ENCODE assay signal across 21 mouse cellular contexts in genomic region chr9:99182121-99182520, GRCm38 (mm10). TPM values are rescaled to one million over a fixed set of nuclear protein-coding genes. Genes with fewer than 3 reads are reported as not detected.
A peak's percentile ranks its signal among the peaks of the same experiment; 100 is the strongest.
DNase-seq lines count a peak whose midpoint lies in the region; ATAC-seq and TF ChIP-seq lines count a peak whose summit lies in the region.
"Had no signal": no experiment of that assay in that cellular context is flagged by ENCODE, and none has a peak within 500 bp of the region (broad histone marks: within the 10 kb centered on the region; RNA-seq: fewer than 3 reads in every experiment).

No protein-coding gene starts in this region.

- no peaks in the 10 kb centered on the region for H3K79me2 ChIP-seq in liver, adult 2 months (ENCODE audit: control insufficient read depth, insufficient read depth, low read length)

- TF ChIP-seq POLR2A in liver, adult 2 months (IDR thresholded peaks at IDR 0.05; ENCODE audit: extremely low read depth, insufficient read depth, low read length): no peak
- TF ChIP-seq POLR2A in kidney, adult 2 months (IDR thresholded peaks at IDR 0.05; ENCODE audit: low read depth, low read length): no peak

- no peak for ATAC-seq in activated CD4-positive, CD25-positive, alpha-beta regulatory T cell, adult 4 months
- ATAC-seq: forebrain, embryonic 14.5 days; hindbrain, postnatal 0 days; Patski had no signal

- no peak overlapping the region for H3K4me3 ChIP-seq in liver, adult 2 months (ENCODE audit: insufficient read depth, low read depth, low read length)
- H3K4me3 ChIP-seq in kidney, adult 2 months (ENCODE audit: insufficient read depth, low read depth, low read length): no peak overlapping the region
- H3K4me3 ChIP-seq in hindbrain, embryonic 10.5 days: no peak overlapping the region
- H3K4me3 ChIP-seq: midbrain, embryonic 12.5 days; neural tube, embryonic 12.5 days had no signal

- no peaks in the 10 kb centered on the region for H3K4me1 ChIP-seq in liver, adult 2 months (ENCODE audit: control insufficient read depth, insufficient read depth, low read length)
- no peaks in the 10 kb centered on the region for H3K4me1 ChIP-seq in kidney, adult 2 months (ENCODE audit: control insufficient read depth, insufficient read depth, low read length)
- H3K4me1 ChIP-seq in hindbrain, embryonic 10.5 days (replicated peaks): 0 out of 2 replicates have a peak, but pooled peaks cover 4% of the 10 kb centered on the region
- H3K4me1 ChIP-seq: neural tube, embryonic 12.5 days had no signal

- 83% methylated on average over 7 of the region's 7 CpGs for WGBS in liver, adult 2 months
- WGBS in kidney, adult 2 months: 79% methylated on average over 7 of the region's 7 CpGs
- 89% methylated on average over 7 of the region's 7 CpGs for WGBS in hindbrain, embryonic 10.5 days

- no peak for TF ChIP-seq CTCF in liver, adult 2 months (IDR thresholded peaks at IDR 0.05; ENCODE audit: low read depth, low read length)
- no peak for TF ChIP-seq CTCF in kidney, adult 2 months (conservative IDR thresholded peaks at IDR 0.05; ENCODE audit: insufficient read depth, insufficient read length, low read depth, low read length)

- peak; percentile 2 to 39 for DNase-seq in spleen, postnatal 36 days (ENCODE audit: low spot score in 2 of 2)
- DNase-seq in spleen, postnatal 14 days (ENCODE audit: low spot score in 2 of 2): no peak
- peak; percentile 30 for DNase-seq in liver, adult 2 months (ENCODE audit: extremely low read depth, low read depth, low spot score)
- peak; percentile 45 for DNase-seq in lung, postnatal 25 days (ENCODE audit: low spot score)
- DNase-seq in kidney, adult 2 months: no peak
- no peak for DNase-seq in hindbrain, embryonic 10.5 days (ENCODE audit: low spot score)
- no peak for DNase-seq in ovary, adult 18-20 months (ENCODE audit: low spot score)
- DNase-seq: cerebellum, postnatal 25 days; layer of hippocampus, postnatal 36 days had no signal

- H3K27me3 ChIP-seq in liver, adult 2 months (ENCODE audit: control insufficient read depth, insufficient read depth, low read length): no peaks in the 10 kb centered on the region
- H3K27me3 ChIP-seq in kidney, adult 2 months (replicated peaks; ENCODE audit: control insufficient read depth, insufficient read depth, low read length): no peaks in the 10 kb centered on the region
- H3K27me3 ChIP-seq in hindbrain, embryonic 10.5 days (ENCODE audit: insufficient read depth, poor library complexity, severe bottlenecking): no peaks in the 10 kb centered on the region
- H3K27me3 ChIP-seq: midbrain, embryonic 12.5 days; neural tube, embryonic 12.5 days; Patski had no signal

- H3K9ac ChIP-seq in liver, adult 2 months (ENCODE audit: low read depth, low read length): no peak overlapping the region
- H3K9ac ChIP-seq: midbrain, embryonic 12.5 days; neural tube, embryonic 12.5 days had no signal

- H3K9me3 ChIP-seq in hindbrain, embryonic 10.5 days: no peaks in the 10 kb centered on the region
- H3K9me3 ChIP-seq: midbrain, embryonic 12.5 days; neural tube, embryonic 12.5 days had no signal

- no peaks in the 10 kb centered on the region for H3K36me3 ChIP-seq in liver, adult 2 months (ENCODE audit: control insufficient read depth, insufficient read depth, low read length)
- H3K36me3 ChIP-seq in kidney, adult 2 months (ENCODE audit: control insufficient read depth, insufficient read depth, low read length): no peaks in the 10 kb centered on the region
- H3K36me3 ChIP-seq in hindbrain, embryonic 10.5 days: no peaks in the 10 kb centered on the region
- H3K36me3 ChIP-seq: midbrain, embryonic 12.5 days; neural tube, embryonic 12.5 days had no signal

- no peak overlapping the region for H3K27ac ChIP-seq in liver, adult 2 months (replicated peaks; ENCODE audit: insufficient read depth, low read depth, low read length)
- H3K27ac ChIP-seq in kidney, adult 2 months (ENCODE audit: insufficient read depth, low read depth, low read length): no peak overlapping the region
- no peak overlapping the region for H3K27ac ChIP-seq in hindbrain, embryonic 10.5 days
- H3K27ac ChIP-seq: hindbrain, postnatal 0 days; midbrain, embryonic 12.5 days; neural tube, embryonic 12.5 days had no signal

RNA-seq across cellular contexts. Expression of gene Pik3cb, which starts 41.7 kb away (rescaled TPM):
- 4.2 and 4.6 TPM in 2 replicates for total RNA-seq in liver, adult 2 months (2014; rRNA removed)
- 2.3 and 2.5 TPM in 2 replicates for polyA plus RNA-seq in liver, adult 2 months (2012; rRNA removed)
- polyA plus RNA-seq in kidney, adult 2 months (2012; rRNA removed): 7.3 and 7.4 TPM in 2 replicates
- polyA plus RNA-seq in activated CD4-positive, CD25-positive, alpha-beta regulatory T cell, adult 4 months (2017; shearing (Covaris generic)): 1 to 10 TPM in 1 of 2 experiments, under 1 TPM in 1; 0.41 to 1.0 TPM
- polyA plus RNA-seq in hindbrain, embryonic 10.5 days (2016; fragmentation: Nextera tagmentation; extraction: Ambion mirVana): 1.6 and 2.8 TPM in 2 replicates

RNA-seq across cellular contexts. Expression of gene Faiml, which starts 54.9 kb away (rescaled TPM):
- not detected in 2 replicates for total RNA-seq in liver, adult 2 months (2014; rRNA removed)
- polyA plus RNA-seq in liver, adult 2 months (2012; rRNA removed): not detected in 2 replicates
- polyA plus RNA-seq in kidney, adult 2 months (2012; rRNA removed): not detected in 2 replicates
- polyA plus RNA-seq in activated CD4-positive, CD25-positive, alpha-beta regulatory T cell, adult 4 months (2017; shearing (Covaris generic)): not detected
- not detected in 2 replicates for polyA plus RNA-seq in hindbrain, embryonic 10.5 days (2016; fragmentation: Nextera tagmentation; extraction: Ambion mirVana)
- total RNA-seq: adrenal gland, adult 18-20 months; gastrocnemius, adult 8-10 months; hindbrain, postnatal 0 days; layer of hippocampus, postnatal 36 days had no signal
- polyA plus RNA-seq: embryonic facial prominence, embryonic 14.5 days; forebrain, embryonic 14.5 days; heart, embryonic 14.5 days; hindbrain, postnatal 0 days; kidney, embryonic 16.5 days; limb, embryonic 11.5 days; midbrain, embryonic 12.5 days; neural tube, embryonic 12.5 days had no signal

Comparison
In these comparisons a context has a peak if more than half of its experiments do, and no peak if none do; other contexts are left out.
1. DNase-seq: peak in spleen, postnatal 36 days (2 of 2), liver, adult 2 months (single experiment) and lung, postnatal 25 days (single experiment); none in spleen, postnatal 14 days (0 of 2), kidney, adult 2 months (single experiment), hindbrain, embryonic 10.5 days (single experiment) and ovary, adult 18-20 months (single experiment).